Mouse (Mus musculus) heart, postnatal 4 days (tissue): Measurements from ENCODE around the gene Chrna9. TPM values are rescaled to one million over a fixed set of nuclear protein-coding genes. Genes with fewer than 3 reads are reported as not detected.
A peak's percentile ranks its signal among the peaks of the same experiment; 100 is the strongest.

Source experiments
- DNase-seq: peaks from one replicate; pipeline ENCODE4 v3.0.0; 2021
- total RNA-seq, 2 experiments: library from RNA; stranded (reverse); gene quantifications; 2 replicates each; pipeline ENCODE4 v1.2.3; 2021

The Chrna9 gene
- total RNA-seq, 2 experiments from 2014 or later: 0.54 TPM; not detected in 1

DNA sequence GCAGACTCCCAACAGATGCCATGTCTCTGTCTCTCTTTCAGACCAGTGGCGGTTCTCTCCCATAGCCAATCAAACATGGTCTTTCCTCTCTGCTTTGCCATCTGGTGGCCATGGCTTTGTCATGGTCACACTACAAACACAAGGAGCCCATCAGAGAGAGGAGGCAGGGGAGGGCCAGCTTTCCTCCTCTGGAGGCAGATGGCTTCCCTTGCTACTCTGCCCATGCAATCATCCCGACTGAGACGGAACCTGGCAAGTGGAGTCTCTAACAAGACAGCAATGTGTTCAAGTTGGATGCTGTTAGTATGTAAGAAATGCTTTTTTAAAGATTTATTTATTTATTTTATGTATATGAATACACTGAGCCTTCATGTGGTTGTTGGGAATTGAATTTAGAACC is 14.8 kb upstream of the Chrna9 start:
- DNase-seq: no peak

DNA sequence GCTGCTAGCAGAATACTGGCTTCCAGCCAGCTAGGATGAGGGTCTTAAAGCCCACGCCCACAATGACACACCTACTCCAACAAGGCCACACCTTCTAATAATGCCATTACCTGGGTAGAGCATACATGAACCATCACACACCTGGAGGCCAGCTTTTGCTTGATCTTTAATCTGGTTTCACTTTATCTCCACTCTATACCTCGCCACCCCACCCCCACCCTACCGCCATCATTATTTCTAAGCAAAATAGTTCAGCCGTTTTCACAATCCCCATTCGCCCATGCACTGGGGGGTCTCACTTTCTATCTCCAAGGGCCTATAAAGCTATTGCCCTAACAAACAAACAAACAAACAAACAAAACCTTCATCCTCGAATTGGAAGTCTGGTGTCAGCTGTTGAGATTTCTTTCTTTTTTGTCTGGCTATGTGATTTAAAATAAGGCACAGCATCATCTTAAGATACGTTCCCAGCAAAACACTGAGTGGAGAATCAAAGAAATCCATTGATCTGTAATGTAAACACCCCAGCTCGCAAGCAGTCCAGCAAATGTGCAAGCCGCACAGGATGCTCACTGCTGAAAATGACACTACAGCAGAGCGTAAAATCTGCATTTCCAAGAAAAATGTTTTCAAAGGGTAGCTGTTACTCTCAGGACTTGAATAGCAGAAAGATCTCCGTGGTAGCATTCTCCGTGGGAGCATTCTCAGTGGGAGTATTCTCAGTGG is 13.9 kb upstream of the Chrna9 start:
- no peak for DNase-seq

DNA sequence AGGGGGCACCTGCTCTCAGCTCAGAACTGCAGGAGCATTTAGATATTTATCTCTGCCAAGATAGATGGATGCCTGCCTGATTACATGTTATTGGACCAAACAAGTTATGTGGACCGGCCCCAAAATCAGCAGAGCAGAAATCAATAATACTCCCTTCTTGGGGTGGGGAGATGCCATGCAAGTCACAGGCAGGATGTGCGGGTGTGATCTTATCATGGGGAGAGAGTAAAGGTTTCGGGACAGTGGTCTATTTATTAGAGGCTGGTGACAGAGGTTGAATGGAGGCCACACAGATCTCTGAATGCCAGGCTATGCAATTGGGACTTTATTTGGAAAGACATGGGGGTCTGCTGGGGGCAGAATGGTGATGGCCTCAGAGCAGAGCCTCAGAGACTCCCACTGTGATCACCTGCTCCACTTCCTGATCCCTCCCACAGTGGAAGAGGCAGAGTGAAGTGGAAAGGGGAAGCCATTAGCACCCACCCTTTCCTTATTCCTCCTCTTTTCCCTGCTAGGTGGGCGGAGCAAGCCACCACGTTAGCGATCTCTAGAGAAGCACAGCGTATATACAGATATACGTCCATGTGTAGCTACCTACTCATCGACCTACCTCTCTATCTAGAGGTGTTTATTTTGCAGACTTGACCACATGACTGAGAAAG is 13.1 kb upstream of the Chrna9 start:
- DNase-seq: no peak

DNA sequence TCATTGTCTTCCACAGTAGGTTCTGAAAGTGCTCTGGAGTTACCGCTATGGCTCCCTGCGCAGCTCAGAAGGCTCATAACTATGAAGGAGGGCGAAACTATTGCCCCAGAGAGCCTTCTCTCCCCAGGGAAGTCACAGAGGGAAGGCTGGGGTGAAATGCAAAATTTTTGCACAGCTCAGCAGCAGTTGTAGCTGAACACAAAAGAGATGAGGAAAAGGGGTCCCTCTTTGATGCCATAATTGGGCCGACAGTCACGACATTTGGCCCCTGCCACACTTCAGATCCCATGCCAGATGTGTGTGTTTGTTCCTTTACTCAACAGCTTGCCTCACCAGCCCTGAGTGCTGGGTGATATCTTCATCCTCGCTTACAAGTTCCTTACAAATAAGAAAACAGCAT is 8.1 kb upstream of the Chrna9 start:
- no peak for DNase-seq

DNA sequence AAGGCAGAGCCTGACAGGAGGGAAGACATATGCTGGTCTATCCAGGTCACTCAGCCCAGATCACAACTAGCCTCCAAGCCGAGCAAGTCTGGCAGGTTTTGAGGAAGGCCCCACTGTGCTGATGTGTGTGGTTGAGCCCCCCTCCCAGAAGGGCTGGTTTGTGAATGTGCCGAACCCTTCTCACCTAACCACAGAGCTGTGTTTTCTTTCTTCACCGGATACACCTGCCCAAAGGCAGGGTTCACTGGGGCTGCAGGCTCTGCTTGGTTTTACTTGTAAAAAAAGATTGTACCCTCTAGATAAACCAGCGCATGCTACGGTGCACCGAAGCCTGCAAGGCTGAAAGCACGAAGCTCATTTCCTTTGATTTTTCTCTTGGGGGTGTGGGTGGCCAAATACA is 5.6 kb upstream of the Chrna9 start:
- no peak for DNase-seq

DNA sequence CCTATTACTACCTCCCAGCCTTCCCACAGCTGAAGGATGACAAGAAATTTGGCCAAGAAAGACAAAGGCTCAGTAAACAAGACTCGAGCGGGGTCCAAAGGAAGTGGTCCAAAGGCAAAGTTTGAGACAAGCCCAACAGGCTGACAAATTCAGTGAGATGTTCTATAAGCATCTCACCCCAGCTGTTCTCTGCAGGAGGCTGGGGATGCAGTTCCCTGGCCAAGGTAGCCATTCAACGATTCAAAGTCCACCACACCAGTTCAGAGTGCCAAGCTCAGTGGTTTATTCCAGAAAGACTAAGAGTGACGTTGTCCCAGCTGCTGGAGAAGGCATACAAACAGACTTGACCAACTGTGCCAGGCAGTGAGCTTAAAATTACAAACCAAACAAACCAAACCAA is 4.5 kb upstream of the Chrna9 start:
- DNase-seq: no peak

DNA sequence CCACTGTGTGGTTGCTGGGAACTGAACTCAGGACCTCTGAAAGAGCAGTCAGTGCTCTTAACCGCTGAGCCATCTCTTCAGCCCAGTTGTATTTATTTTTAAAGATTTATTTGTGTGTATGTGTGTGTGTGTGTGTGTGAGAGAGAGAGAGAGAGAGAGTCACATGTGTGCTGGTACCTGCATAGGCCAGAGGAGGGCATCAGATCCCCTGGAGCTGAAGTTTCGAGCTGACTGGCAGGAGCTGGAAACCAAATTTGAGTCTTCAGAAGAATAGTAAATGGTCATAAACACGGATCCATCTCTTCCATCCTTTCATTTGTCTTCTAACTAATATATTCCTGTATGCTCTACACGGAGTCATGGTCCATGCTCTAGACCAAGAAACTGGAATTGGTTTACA is 1.5 kb upstream of the Chrna9 start:
- DNase-seq: no peak

DNA sequence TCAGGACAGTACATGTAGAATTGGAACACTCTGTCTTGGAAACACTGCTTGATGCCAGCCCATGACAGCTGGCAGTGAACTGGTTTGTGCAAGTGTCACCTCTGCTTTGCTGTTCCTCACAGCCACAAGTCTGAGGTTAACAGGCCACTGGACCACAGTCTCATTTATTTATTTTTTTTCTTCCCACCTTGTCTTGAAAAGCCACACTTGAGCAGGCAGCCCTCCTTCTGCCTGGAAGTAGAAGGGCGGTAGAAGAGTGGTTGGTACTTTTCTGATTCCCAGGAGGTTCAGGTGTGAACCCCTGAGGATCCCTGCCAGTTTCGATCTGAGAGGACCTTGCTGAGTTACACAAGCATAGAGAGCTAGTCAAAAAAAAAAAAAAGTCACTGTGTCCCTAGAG is 957 bp upstream of the Chrna9 start:
- DNase-seq: no peak

DNA sequence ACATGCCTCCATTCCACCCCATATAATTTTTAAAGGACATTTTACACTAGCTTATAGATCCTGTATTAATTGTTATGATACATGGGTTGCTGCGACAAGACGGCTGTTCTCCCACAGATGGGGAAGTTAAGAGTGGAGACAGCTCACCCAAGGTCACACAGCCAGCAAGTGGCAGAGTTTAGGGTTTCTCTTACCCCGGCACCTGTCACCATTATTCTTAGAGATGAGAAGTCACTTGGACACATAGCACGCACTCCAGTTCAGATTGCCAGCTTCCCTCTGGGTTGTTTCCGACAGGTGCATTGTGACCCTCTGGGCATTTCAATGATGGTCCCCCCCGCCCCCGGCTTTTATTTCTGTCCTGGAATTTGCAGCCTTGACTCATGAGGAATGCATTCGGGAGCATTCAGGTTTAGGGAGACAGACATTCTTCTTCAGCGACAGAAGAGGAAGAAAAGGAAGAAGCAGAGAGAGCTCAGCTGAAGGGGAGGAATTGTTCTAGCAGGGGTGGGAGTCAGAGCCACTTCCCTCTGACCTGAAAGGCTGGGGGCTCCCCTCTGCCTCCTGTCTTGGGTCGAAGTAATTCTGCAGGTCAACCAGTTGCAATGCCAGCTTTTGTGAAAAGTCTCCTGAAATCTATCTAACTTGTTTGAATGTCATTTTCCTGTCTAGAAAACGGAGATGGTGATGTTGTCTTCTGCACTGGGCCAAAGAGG is 2.4 kb downstream of the Chrna9 start:
- no peak for DNase-seq

DNA sequence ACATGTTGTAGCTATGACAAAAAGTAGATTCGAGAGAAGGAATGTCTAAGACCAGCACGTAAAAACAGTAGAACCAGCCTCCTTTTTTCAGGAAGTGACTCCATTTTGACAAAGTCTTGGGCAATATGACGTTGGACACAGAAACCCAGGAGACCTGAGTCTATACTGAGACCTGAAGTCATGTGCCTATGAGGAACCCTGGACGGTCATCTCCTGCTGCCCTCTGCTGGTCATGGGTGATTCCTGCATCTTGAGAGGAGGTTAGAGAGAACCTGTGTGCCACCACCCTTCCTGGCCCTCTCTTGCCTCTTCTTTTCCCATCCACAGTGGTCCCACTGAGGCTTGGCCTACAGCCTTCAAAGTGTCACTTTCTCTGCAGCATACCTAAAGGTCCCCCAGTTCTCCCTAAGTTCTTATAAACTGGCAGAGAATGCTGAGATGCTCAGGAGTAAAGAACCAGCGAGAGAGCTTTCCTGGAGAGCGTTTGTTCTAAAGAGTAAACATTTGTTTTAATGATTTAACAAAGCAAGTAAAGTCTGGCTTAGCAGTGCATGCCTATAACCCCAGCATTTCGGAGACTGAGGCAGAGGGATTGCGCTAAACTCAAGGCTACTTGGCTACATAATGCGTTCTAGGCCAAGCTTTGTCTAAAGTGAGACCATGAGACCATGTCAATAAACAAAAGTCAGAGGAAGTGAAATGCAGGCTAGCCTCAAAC is 3.4 kb downstream of the Chrna9 start:
- DNase-seq: peak; percentile 90

DNA sequence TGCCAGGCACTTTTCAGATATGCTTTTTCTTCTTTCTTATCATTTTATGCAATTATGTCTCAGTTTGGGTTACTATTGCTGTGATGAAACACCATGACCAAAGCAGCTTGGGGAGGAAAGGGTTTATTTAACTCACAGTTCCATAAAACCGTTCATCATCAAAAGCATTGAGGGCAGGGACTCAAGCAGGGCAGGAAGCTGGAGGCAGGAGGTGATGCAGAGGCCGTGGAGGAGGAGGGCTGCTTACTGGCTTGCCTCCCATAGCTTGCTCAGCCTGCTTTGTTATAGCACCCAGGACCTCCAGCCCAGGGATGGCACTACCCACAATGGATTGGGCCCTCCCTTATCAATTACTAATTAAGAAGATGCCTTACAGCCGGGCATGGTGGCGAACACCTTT is 6.4 kb downstream of the Chrna9 start:
- DNase-seq: no peak

DNA sequence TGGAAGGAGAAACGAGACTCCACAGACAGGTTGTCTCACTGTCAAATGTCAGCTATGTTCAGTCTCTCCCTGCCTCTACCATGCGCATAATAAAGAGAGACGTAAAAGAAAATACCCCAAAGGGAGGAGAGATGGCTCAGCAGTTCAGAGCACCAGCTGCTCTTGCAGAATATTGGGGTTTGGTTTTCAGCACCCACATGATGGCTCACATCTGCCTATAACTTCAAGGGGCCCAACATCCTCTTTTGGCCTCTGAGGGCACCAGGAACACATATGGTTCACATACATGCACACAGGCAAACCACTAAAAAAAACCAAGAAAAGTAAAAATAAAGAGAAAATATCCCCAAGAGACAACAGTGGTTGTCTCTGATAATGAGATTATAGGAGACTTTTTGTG is 15.1 kb downstream of the Chrna9 start:
- no peak for DNase-seq

DNA sequence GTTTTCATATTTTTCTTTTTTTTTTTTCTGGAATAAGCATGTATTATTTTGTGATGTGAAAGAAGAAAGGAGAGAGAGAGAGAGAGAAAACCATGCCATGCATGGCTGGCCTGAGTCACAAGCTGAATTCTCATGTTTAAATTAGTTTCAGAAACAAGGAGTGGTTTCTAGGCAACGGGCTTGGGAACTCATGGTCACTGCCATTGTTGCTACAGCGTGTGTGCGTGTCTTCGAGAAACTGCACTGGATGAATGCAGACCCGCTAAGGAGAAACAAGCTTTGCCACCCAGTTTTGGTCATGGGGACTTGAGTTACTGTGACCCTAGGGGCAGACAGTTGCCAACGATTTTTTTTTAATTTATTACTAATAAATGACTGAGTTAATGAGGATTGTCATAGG is 15.5 kb downstream of the Chrna9 start:
- DNase-seq: no peak

DNA sequence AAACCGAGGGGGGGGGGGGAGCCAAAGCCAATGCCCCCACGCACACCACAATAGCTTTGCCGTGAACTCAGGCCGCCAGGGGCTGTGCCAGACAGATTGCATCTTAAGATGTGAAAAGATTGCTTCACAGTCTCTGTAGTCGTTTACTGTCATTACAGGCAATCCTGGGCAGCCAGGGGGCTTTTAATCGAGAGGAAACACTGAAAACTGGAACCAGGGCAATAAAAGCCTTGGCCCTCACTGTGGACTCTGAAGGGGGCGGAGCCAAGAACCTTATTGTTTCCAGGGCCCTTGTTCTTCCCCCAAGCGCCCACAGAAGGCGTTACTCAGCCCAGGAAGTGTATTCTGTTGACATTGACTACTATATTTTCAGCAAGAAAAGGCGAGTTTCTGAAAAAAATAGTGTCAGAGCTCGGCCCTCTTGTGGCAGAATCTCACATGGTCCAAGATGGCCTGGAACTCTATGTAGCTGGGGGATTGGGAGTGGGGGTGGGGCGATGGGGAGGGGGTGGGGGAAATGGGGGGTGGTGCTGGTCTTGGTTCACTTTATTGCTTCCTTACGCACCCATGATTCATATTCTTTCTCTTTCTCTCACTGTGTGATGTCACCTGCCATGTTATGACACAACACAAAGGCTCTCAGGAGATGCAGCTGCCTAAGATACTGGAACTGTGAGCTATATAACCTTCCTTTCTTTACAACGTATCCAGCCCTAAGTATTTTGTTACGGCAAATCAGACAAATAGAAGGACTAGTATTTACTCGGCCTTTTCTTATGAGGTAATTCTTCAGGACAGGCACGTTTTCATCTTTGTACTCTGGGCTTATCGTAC is 16.2 kb downstream of the Chrna9 start:
- no peak for DNase-seq

DNA sequence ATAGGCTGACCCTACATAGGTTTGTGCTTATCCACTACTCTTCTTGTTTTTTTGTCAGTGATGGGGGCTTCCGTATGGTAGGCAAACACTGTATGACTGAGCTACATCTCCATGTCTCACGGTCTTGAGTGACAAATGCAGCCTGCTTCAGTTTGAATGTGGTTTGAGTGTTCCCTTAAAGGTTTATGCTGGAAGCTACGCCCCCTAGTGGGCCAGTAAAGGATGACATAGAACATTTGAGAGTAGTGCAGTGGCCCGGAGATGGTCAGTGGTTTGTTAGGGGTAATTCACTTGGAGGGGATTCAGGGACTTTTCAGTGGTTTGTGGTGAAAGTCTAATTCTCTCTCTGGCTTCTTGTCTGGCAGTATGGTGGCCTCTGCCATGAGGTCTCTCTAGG is 16.8 kb downstream of the Chrna9 start:
- DNase-seq: no peak

DNA sequence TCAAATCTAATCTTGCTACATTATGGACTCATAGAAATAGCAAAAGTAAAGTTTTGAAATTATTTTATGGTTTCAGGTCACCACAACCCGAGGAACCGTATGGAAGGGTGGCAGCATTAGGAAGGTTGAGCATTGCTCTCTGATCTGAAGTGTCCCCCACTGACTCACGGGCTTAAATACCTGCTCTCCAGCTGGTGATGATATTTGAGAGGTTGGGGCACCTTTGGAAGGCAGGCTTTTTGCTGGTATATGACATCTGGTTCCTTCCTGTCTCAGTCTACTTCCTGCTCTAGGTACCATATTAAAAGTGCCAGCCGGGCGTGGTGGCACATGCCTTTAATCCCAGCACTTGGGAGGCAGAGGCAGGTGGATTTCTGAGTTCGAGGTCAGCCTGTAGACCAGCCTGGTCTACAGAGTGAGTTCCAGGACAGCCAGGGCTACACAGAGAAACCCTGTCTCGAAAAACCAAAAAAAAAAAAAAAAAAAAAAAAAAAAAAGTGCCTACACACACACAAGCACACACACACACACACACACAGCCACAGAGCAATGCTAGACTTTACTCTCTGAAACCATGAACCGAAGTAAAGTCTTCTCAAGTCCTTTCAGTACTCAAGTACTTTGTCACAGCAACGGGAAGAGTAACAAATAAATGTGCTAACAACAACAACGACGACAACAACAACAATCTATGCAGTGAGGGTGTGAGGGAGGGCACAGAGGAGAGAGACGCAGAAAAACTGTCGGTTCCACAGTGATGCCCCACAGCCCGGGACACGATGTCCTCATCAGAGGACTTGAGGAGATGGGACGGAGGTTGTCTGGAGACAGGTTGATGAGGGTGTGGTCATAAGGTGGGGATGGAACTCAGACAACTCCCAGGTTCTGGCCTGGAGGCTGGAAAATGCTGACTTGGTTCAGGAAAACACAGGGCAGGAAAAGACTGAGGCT is 19.7 kb downstream of the Chrna9 start:
- DNase-seq: no peak

DNA sequence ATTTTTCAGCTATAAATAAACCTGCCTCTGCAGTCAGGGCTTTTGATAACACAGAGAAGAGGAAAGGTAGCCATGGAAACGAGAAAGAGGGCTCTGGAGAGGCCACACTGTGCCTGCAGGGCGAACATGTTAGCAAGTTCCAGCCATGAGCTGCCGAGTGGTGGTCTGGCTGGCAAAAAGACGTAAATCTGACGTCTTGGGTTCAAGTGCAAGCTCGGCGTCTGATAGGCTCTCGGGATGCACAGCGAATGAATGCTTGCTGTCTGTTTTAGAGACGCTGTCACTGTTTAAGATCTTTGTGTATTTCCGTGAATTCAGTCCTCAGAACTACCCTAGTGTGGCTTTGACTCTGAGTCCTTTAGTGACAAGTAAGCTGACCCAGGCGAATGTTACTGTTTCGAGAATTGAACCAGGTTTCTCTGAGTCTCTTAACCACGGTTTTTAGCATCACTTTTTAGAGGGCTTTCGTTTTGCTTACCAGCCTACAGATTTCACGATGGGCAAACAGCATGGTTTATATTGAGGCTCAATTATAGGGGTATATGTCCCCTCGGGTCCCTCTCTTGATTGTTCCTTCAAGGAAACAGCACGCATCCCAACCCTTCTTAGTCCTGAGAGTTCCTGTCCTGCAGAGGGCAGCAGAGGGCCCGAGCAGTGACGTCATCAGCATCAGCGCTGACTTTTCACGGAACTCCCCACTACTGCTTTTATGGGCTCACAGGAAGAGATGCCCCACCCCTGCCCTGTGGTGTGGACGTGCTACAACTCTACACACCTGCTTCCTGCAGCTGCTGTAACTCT is 20.8 kb downstream of the Chrna9 start:
- DNase-seq: peak; percentile 90

DNA sequence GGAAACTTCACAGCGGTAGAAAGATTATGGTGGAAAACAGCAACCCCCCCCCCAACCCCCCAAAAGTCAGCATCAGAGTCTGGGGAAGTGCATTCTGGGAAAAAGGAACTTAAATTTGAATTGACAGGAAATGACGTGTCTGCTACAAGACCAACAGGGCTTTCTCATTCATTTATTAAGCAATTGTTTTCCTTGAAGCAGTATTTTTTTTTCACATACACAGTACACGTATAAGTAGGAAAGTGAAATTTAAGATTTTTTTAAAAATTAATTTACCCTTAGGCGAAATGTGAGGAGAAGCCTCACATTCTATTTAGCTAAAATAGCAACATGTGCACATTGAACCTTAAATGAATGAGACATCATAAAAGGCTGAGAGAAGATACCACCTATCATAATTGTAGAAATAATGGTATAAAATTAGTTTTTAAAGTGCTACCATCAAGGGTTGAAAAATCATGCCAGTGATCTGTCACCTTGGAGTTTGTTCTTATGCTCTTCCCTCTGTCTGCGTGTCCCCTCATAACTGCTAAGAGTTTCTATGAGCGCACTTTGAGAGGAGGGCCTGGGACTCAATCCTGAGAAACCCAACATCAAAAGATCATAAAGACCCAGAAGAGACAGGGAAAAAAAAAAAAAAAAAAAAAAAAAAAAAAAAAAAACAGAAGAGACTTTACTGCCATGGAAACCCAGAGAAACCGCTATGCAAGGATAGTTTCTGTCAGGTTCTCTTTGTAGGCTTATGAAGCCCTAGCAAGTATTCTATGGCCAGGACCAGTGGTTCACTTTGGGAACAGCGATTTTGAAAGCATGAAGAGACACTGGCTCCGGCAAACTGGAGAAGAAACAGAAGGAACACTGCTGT is 21.7 kb downstream of the Chrna9 start:
- no peak for DNase-seq

DNA sequence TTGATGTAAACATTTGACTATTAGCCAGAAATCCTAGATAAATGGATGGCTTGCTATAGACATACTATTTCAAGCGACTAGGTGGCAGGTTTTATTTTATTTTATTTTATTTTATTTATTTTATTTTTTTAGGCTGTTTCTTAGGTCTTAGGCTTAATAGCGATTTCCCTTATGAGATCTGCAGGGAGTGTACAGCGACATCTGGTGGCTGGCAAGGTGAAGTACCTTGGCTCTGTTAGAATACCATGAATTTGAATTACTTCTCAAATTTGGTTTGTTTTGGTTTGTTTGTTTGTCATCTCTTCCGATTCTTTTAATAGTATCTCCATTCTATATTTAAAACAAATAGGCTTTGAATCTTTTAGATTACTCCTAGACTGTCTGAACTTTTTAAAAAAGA is 23.9 kb downstream of the Chrna9 start:
- peak; percentile 49 for DNase-seq
